Mouse (Mus musculus): Measurements from ENCODE around the gene Bid. TPM values are rescaled to one million over a fixed set of nuclear protein-coding genes. Genes with fewer than 3 reads are reported as not detected.

The Bid gene
- polyA plus RNA-seq, 2 experiments = 16.2 to 25.6 TPM

DNA sequence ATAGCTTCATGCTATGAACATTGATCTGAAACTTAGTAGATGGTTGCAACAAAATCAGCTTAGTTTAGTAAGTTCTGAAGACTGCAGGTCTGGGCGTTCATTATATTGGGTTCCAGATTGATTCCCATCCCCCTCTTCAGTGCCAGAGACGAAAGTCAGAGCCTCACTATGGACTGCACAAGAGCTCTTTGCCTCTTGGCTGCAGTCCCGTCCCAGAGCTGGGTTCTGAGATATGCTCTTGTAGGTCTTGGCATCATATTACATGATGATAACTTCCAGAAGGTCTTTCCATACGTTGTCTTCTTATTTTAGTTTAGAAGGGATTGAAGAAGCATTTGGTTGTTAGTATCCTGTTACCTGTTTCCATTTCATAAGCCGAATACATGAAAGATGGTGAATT is 37.6 kb downstream of the Bid start:
- no peak overlapping the region for H3K4me3 ChIP-seq (ENCODE audit: insufficient read depth in 1 of 2, low read depth in 2 of 2, low read length in 2 of 2)
- 81% methylated on average over 5 of the region's 5 CpGs for WGBS (ENCODE audit: insufficient replicate concordance)
- DNase-seq (ENCODE audit: low read depth in 3 of 3, low spot score in 3 of 3) (no peak), ATAC-seq (ENCODE audit: insufficient read depth) (no peak)
- no peaks in the 10 kb centered on the region for H3K9me3 ChIP-seq (ENCODE audit: control insufficient read depth, low read length)
- H3K27me3 ChIP-seq (ENCODE audit: control insufficient read depth, insufficient read depth, low read length) = no peaks in the 10 kb centered on the region
- peaks cover 65% of the 10 kb centered on the region for H3K36me3 ChIP-seq (replicated peaks; ENCODE audit: control insufficient read depth, insufficient read depth, low read depth)
- TF ChIP-seq EP300 (IDR thresholded peaks at IDR 0.05; ENCODE audit: low read depth) (no peak), CTCF (IDR thresholded peaks at IDR 0.05; ENCODE audit: low read depth) (no peak)
- no peak overlapping the region for H3K9ac ChIP-seq (replicated peaks)
- no peaks in the 10 kb centered on the region for H3K4me1 ChIP-seq (replicated peaks; ENCODE audit: control insufficient read depth in 2 of 2, insufficient read depth in 2 of 2, low read length in 1 of 2)
- H3K4me2 ChIP-seq (ENCODE audit: low read depth) = no peak overlapping the region
- H3K27ac ChIP-seq = no peak overlapping the region

DNA sequence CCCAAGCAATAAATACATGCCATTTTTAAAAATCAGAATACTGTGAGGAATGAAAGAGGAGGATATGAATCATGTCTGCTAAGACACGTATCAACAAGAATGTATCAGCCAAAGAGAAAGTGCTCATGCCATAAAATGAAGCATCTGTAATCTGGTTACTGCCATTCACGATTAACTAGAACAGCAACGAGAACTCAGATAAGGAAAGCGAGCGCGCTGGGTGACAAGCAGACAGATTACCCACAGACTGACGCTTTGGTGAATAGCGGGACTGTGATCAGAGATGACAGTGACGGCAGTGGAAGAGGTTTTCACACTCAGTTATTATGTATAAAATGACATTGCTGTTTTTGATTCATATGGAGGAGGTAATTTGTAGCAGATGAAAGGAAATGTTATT is 42.8 kb downstream of the Bid start:
- 16% methylated on average over 9 of the region's 9 CpGs for WGBS (ENCODE audit: insufficient replicate concordance)
- peak; percentile 63 for ATAC-seq (ENCODE audit: insufficient read depth)
- Histone ChIP-seq H3K9ac (replicated peaks) (no peak overlapping the region), H3K4me2 (ENCODE audit: low read depth) (no peak overlapping the region), H3K4me1 (replicated peaks; ENCODE audit: control insufficient read depth in 2 of 2, insufficient read depth in 2 of 2, low read length in 1 of 2) (peaks cover 5 to 9% of the 10 kb centered on the region in 2 experiments; a peak in 3 of 4 replicates), H3K36me3 (replicated peaks; ENCODE audit: control insufficient read depth, insufficient read depth, low read depth) (peaks cover 43% of the 10 kb centered on the region), H3K4me3 (ENCODE audit: insufficient read depth in 1 of 2, low read depth in 2 of 2, low read length in 2 of 2) (no peak overlapping the region), H3K27ac (no peak overlapping the region), H3K27me3 (ENCODE audit: control insufficient read depth, insufficient read depth, low read length) (no peaks in the 10 kb centered on the region), H3K9me3 (ENCODE audit: control insufficient read depth, low read length) (no peaks in the 10 kb centered on the region)
- DNase-seq (ENCODE audit: low read depth in 3 of 3, low spot score in 3 of 3) = peak; percentile 20 to 37 (median 35)
- TF ChIP-seq EP300 (IDR thresholded peaks at IDR 0.05; ENCODE audit: low read depth) = peak; percentile 57; the same call in 1 of the 2 replicates
- no peak for TF ChIP-seq CTCF (IDR thresholded peaks at IDR 0.05; ENCODE audit: low read depth)

DNA sequence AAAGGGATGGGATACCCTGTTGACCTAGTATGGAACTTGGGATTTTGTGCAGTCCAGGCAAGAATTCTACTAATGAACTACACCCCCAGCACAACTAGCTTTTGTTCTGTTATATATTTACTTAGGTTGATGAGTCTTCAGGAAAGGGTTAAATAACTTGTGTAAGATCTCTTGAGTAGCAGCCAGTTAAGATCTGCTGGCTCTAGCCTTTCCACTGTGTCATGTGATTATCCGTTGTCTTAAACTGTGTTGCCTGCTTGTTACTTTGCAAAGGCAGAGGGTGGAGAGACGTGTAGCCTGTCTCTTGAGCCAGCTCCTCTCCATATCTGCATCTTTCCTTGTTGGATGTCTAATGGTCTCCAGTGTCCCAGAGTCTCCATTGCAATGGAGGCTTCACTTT is 45.4 kb downstream of the Bid start:
- no peak overlapping the region for H3K4me3 ChIP-seq (ENCODE audit: insufficient read depth in 1 of 2, low read depth in 2 of 2, low read length in 2 of 2)
- H3K36me3 ChIP-seq (replicated peaks; ENCODE audit: control insufficient read depth, insufficient read depth, low read depth) = peaks cover 23% of the 10 kb centered on the region
- no peak overlapping the region for H3K27ac ChIP-seq
- peaks cover 5 to 9% of the 10 kb centered on the region in 2 experiments; a peak in 3 of 4 replicates for H3K4me1 ChIP-seq (replicated peaks; ENCODE audit: control insufficient read depth in 2 of 2, insufficient read depth in 2 of 2, low read length in 1 of 2)
- DNase-seq (ENCODE audit: low read depth in 3 of 3, low spot score in 3 of 3) = no peak
- H3K4me2 ChIP-seq (ENCODE audit: low read depth) = no peak overlapping the region
- no peaks in the 10 kb centered on the region for H3K27me3 ChIP-seq (ENCODE audit: control insufficient read depth, insufficient read depth, low read length)
- 71% methylated on average over 2 of the region's 2 CpGs for WGBS (ENCODE audit: insufficient replicate concordance)
- ATAC-seq (ENCODE audit: insufficient read depth) = no peak
- no peak overlapping the region for H3K9ac ChIP-seq (replicated peaks)
- TF ChIP-seq EP300 (IDR thresholded peaks at IDR 0.05; ENCODE audit: low read depth) (no peak), CTCF (IDR thresholded peaks at IDR 0.05; ENCODE audit: low read depth) (no peak)
- no peaks in the 10 kb centered on the region for H3K9me3 ChIP-seq (ENCODE audit: control insufficient read depth, low read length)

GRCm38 (mm10) chr6:120868824-120869223 is 47.8 kb downstream of the Bid start:
- H3K36me3 ChIP-seq (replicated peaks; ENCODE audit: control insufficient read depth, insufficient read depth, low read depth) = peaks cover 33% of the 10 kb centered on the region
- H3K27ac ChIP-seq = no peak overlapping the region
- no peak for ATAC-seq (ENCODE audit: insufficient read depth)
- no peaks in the 10 kb centered on the region for H3K9me3 ChIP-seq (ENCODE audit: control insufficient read depth, low read length)
- peaks cover 5 to 9% of the 10 kb centered on the region in 2 experiments; a peak in 3 of 4 replicates for H3K4me1 ChIP-seq (replicated peaks; ENCODE audit: control insufficient read depth in 2 of 2, insufficient read depth in 2 of 2, low read length in 1 of 2)
- no peak overlapping the region for H3K4me2 ChIP-seq (ENCODE audit: low read depth)
- no peak for DNase-seq (ENCODE audit: low read depth in 3 of 3, low spot score in 3 of 3)
- TF ChIP-seq EP300 (IDR thresholded peaks at IDR 0.05; ENCODE audit: low read depth) (no peak), CTCF (IDR thresholded peaks at IDR 0.05; ENCODE audit: low read depth) (no peak)
- no peaks in the 10 kb centered on the region for H3K27me3 ChIP-seq (ENCODE audit: control insufficient read depth, insufficient read depth, low read length)
- no peak overlapping the region for H3K4me3 ChIP-seq (ENCODE audit: insufficient read depth in 1 of 2, low read depth in 2 of 2, low read length in 2 of 2)
- WGBS (ENCODE audit: insufficient replicate concordance) = 65% methylated on average over 1 of the region's 1 CpGs
- no peak overlapping the region for H3K9ac ChIP-seq (replicated peaks)

GRCm38 (mm10) chr6:120866051-120866814 is 50.4 kb downstream of the Bid start:
- Histone ChIP-seq H3K9ac (replicated peaks) (no peak overlapping the region), H3K4me3 (ENCODE audit: insufficient read depth in 1 of 2, low read depth in 2 of 2, low read length in 2 of 2) (no peak overlapping the region), H3K4me2 (ENCODE audit: low read depth) (no peak overlapping the region), H3K4me1 (replicated peaks; ENCODE audit: control insufficient read depth in 2 of 2, insufficient read depth in 2 of 2, low read length in 1 of 2) (peaks cover 2 to 5% of the 10 kb centered on the region in 2 experiments; a peak in 2 of 4 replicates), H3K36me3 (replicated peaks; ENCODE audit: control insufficient read depth, insufficient read depth, low read depth) (peaks cover 35% of the 10 kb centered on the region), H3K27me3 (ENCODE audit: control insufficient read depth, insufficient read depth, low read length) (no peaks in the 10 kb centered on the region), H3K27ac (no peak overlapping the region), H3K9me3 (ENCODE audit: control insufficient read depth, low read length) (no peaks in the 10 kb centered on the region)
- 55% methylated on average over 9 of the region's 9 CpGs for WGBS (ENCODE audit: insufficient replicate concordance)
- TF ChIP-seq EP300 (IDR thresholded peaks at IDR 0.05; ENCODE audit: low read depth) (no peak), CTCF (IDR thresholded peaks at IDR 0.05; ENCODE audit: low read depth) (no peak)
- DNase-seq (ENCODE audit: low read depth in 3 of 3, low spot score in 3 of 3) (no peak), ATAC-seq (ENCODE audit: insufficient read depth) (no peak)

All from liver, embryonic 14.5 days (tissue).